Mouse (Mus musculus) liver, embryonic 14.5 days (tissue): ENCODE measurements around the gene Col4a2.

Experiments
- CTCF ChIP-seq: IDR thresholded peaks from 2 replicates; pipeline ENCODE4 v1.5.1; 2016; ENCODE audit warnings: antibody characterized with exemption, low read depth, control low read depth
- EP300 ChIP-seq: IDR thresholded peaks from 2 replicates; pipeline ENCODE4 v1.6.1; 2016; ENCODE audit warnings: antibody characterized with exemption, low read depth

- TF ChIP-seq CTCF (no peak), EP300 (no peak)
Measured at GRCm38 (mm10) chr8:11351355-11351754, 38.8 kb downstream of the Col4a2 start.
